Mouse (Mus musculus) left cerebral cortex, postnatal 14 days (tissue): ENCODE data around the gene Gm17361. TPM values are rescaled to one million over a fixed set of nuclear protein-coding genes. Genes with fewer than 3 reads are reported as not detected.
"Not testable (repeated sequence)": the region's sequence is repeated elsewhere in the genome, so short reads cannot be mapped to it uniquely, and the experiment has no call there.

Experiments used
- DNase-seq, 2 experiments: peaks; one replicate each; pipeline ENCODE4 v3.0.0; 2021 to 2022; ENCODE audit warnings: low spot score in 2 of 2, mixed read lengths in 1 of 2
- intact Hi-C: fragments of 180-260 bp; cut with DNase I; formaldehyde crosslinking; loops from one replicate; pipeline ENCODE4 v1.15.1; 2025
- long read RNA-seq, 2 experiments: library from polyadenylated mRNA; stranded (forward); transcript quantifications; one replicate each; pipeline ENCODE4 v2.0.0; 2021
- total RNA-seq, 2 experiments: library from RNA; stranded (reverse); gene quantifications; 2 replicates each; pipeline ENCODE4 v1.2.3; 2021

The Gm17361 gene
- not detected for total RNA-seq
- long read RNA-seq, experiment 1 = 0 reads
- long read RNA-seq, experiment 2 = 0 reads

GRCm38 (mm10) chrX:125003863-125004262, at the start of gene Gm17361:
Gm17361 (plus strand) TSS chrX:125004163.
- intact Hi-C loops, DNase-seq: not testable (repeated sequence)
